Mouse (Mus musculus) stomach, postnatal 0 days (tissue): ENCODE measurements around the gene Rmi2.
A peak's percentile ranks its signal among the peaks of the same experiment; 100 is the strongest.

Experiments used
- CTCF ChIP-seq: IDR thresholded peaks from 2 replicates; pipeline ENCODE4 v1.5.1; 2016; ENCODE audit warnings: antibody characterized with exemption, low read depth, mild to moderate bottlenecking, moderate library complexity
- EP300 ChIP-seq: optimal IDR thresholded peaks from 2 replicates; pipeline ENCODE3; 2016; ENCODE audit warnings: antibody characterized with exemption

GRCm38 (mm10) chr16:10901956-10902355 lies 67.1 kb downstream of the Rmi2 start:
- TF ChIP-seq CTCF: 0 out of 2 replicates have a peak, but pooled peaks have one; percentile 14
- TF ChIP-seq EP300: no peak
